Mouse (Mus musculus) thymus, postnatal 25 days (tissue): ENCODE measurements around the gene Il4ra.

ENCODE experiments used
- DNase-seq: peaks from one replicate; pipeline ENCODE4 v3.0.0; 2022

Il4ra gene

GRCm38 (mm10) chr7:125601821-125602448 is 50.0 kb downstream of the Il4ra start:
- DNase-seq = no peak

- DNase-seq = peak; percentile 82
Observed at GRCm38 (mm10) chr7:125603185-125603631, 51.3 kb downstream of the Il4ra start, which contains the start of gene Il21r. Il21r (plus strand) TSS chr7:125603429.

GRCm38 (mm10) chr7:125604362-125605319 is 52.7 kb downstream of the Il4ra start:
- DNase-seq = no peak

- peak; percentile 95 for DNase-seq
Observed at GRCm38 (mm10) chr7:125605725-125606139, 53.8 kb downstream of the Il4ra start.

GRCm38 (mm10) chr7:125606265-125607164 is 54.6 kb downstream of the Il4ra start:
- peak; percentile 62 for DNase-seq

GRCm38 (mm10) chr7:125607384-125608182 is 55.7 kb downstream of the Il4ra start:
- DNase-seq = peak; percentile 64

- DNase-seq = no peak
Observed at GRCm38 (mm10) chr7:125608183-125608688, 56.3 kb downstream of the Il4ra start.

GRCm38 (mm10) chr7:125613579-125613978 is 61.7 kb downstream of the Il4ra start:
- no peak for DNase-seq

GRCm38 (mm10) chr7:125615453-125615852 is 63.5 kb downstream of the Il4ra start:
- no peak for DNase-seq

- no peak for DNase-seq
Observed at GRCm38 (mm10) chr7:125618016-125618415, 66.1 kb downstream of the Il4ra start.

GRCm38 (mm10) chr7:125620077-125620476 is 68.2 kb downstream of the Il4ra start:
- DNase-seq = no peak

GRCm38 (mm10) chr7:125622741-125623685 is 71.1 kb downstream of the Il4ra start:
- DNase-seq = no peak

- peak; percentile 63 for DNase-seq
Observed at GRCm38 (mm10) chr7:125625219-125625618, 73.3 kb downstream of the Il4ra start.

GRCm38 (mm10) chr7:125625829-125626228 is 73.9 kb downstream of the Il4ra start:
- no peak for DNase-seq
